In genomic region chr11:18920651-18921050, GRCm38 (mm10) we compare ENCODE assay signal across 26 mouse cellular contexts.
DNase-seq lines count a peak whose midpoint lies in the region; ATAC-seq and TF ChIP-seq lines count a peak whose summit lies in the region.
"Had no signal": no experiment of that assay in that cellular context is flagged by ENCODE, and none has a peak within 500 bp of the region (broad histone marks: within the 10 kb centered on the region; RNA-seq: fewer than 3 reads in every experiment).

No protein-coding gene starts in this region.

- no peak for ATAC-seq in hindbrain, embryonic 13.5 days (ENCODE audit: low FRiP score)
- ATAC-seq in hindbrain, postnatal 0 days = no peak
- ATAC-seq: CD4-positive, CD25-positive, alpha-beta regulatory T cell, adult 4 months; forebrain, embryonic 14.5 days; forebrain, postnatal 0 days; intestine, postnatal 0 days; Patski had no signal

- peak overlapping the region; percentile 25; the same call in 1 of the 2 replicates for H3K27ac ChIP-seq in hindbrain, embryonic 13.5 days
- no peak overlapping the region for H3K27ac ChIP-seq in hindbrain, postnatal 0 days
- peak overlapping the region; percentile 73 for H3K27ac ChIP-seq in embryonic fibroblast, embryonic 13.5 days (ENCODE audit: insufficient read depth, low read length)
- H3K27ac ChIP-seq: gastrocnemius, adult 2 months; heart, embryonic 15.5 days had no signal

- no peak for TF ChIP-seq CTCF in hindbrain, postnatal 0 days (IDR thresholded peaks at IDR 0.05; ENCODE audit: low read depth)
- no peak for TF ChIP-seq CTCF in C2C12 (IDR thresholded peaks at IDR 0.05; ENCODE audit: control insufficient read depth, insufficient read depth, insufficient read length)
- TF ChIP-seq CTCF in embryonic fibroblast, embryonic 13.5 days (IDR thresholded peaks at IDR 0.05; ENCODE audit: borderline replicate concordance, insufficient read depth, low read length) = no peak

- H3K4me1 ChIP-seq in hindbrain, embryonic 13.5 days (replicated peaks) = peaks cover 56% of the 10 kb centered on the region
- peaks cover 11% of the 10 kb centered on the region; the same call in 1 of the 2 replicates for H3K4me1 ChIP-seq in hindbrain, postnatal 0 days (ENCODE audit: insufficient read depth, low read length)
- 0 out of 2 replicates have a peak, but pooled peaks cover 2% of the 10 kb centered on the region for H3K4me1 ChIP-seq in embryonic fibroblast, embryonic 13.5 days (ENCODE audit: control insufficient read depth, insufficient read depth, low read length)

- intact Hi-C loops in left cerebral cortex, postnatal 14 days (cut with DNase I) = no loop called here

- WGBS in hindbrain, embryonic 13.5 days = 89% methylated on average over 3 of the region's 3 CpGs
- WGBS in hindbrain, postnatal 0 days = 89% methylated on average over 3 of the region's 3 CpGs

- H3K4me2 ChIP-seq in hindbrain, embryonic 13.5 days = no peak overlapping the region
- no peak overlapping the region for H3K4me2 ChIP-seq in hindbrain, postnatal 0 days (ENCODE audit: low read depth, low read length)
- H3K4me2 ChIP-seq: heart, embryonic 12.5 days; heart, embryonic 15.5 days had no signal

- H3K36me3 ChIP-seq in hindbrain, embryonic 13.5 days = no peaks in the 10 kb centered on the region; the same call in 1 of the 2 replicates
- no peaks in the 10 kb centered on the region; the same call in 1 of the 2 replicates for H3K36me3 ChIP-seq in hindbrain, postnatal 0 days (ENCODE audit: insufficient read depth, low read length)
- peaks cover 3% of the 10 kb centered on the region for H3K36me3 ChIP-seq in C2C12 (ENCODE audit: control insufficient read depth, insufficient read depth)
- H3K36me3 ChIP-seq: heart, embryonic 15.5 days had no signal

- peaks cover 7% of the 10 kb centered on the region for H3K79me2 ChIP-seq in C2C12 (ENCODE audit: control insufficient read depth, insufficient read depth)

- no peaks in the 10 kb centered on the region for H3K79me3 ChIP-seq in C2C12 (ENCODE audit: low read depth)

- H3ac ChIP-seq in C2C12 (ENCODE audit: control insufficient read depth, insufficient read length, low read depth) = no peak overlapping the region

- no peaks in the 10 kb centered on the region for H3K9me3 ChIP-seq in hindbrain, embryonic 13.5 days
- no peaks in the 10 kb centered on the region for H3K9me3 ChIP-seq in hindbrain, postnatal 0 days (ENCODE audit: low read length)
- H3K9me3 ChIP-seq: heart, embryonic 15.5 days had no signal

- DNase-seq in adrenal gland, postnatal 36 days = peak; percentile 23 to 33
- no peak for DNase-seq in adrenal gland, adult 8-10 months
- DNase-seq in hindbrain, postnatal 0 days (ENCODE audit: low spot score) = no peak
- no peak for DNase-seq in left cerebral cortex, postnatal 14 days (ENCODE audit: low spot score in 2 of 2)
- DNase-seq in spleen, postnatal 14 days (ENCODE audit: low spot score in 2 of 2) = no peak
- DNase-seq: adrenal gland, postnatal 14 days; B cell, adult 2 months; cerebellum, adult 18-20 months; cerebellum, adult 9-10 months; cerebellum, postnatal 14 days; forebrain, postnatal 0 days; gastrocnemius, adult 2 months; gastrocnemius, postnatal 14 days; heart, adult 18-20 months; heart, postnatal 10 days; heart, postnatal 4 days; kidney, adult 2 months had no signal

- H3K4me3 ChIP-seq in hindbrain, embryonic 13.5 days = no peak overlapping the region
- no peak overlapping the region for H3K4me3 ChIP-seq in hindbrain, postnatal 0 days (ENCODE audit: low read length)
- H3K4me3 ChIP-seq in C2C12 (ENCODE audit: insufficient read depth, poor library complexity, severe bottlenecking) = no peak overlapping the region
- H3K4me3 ChIP-seq in embryonic fibroblast, embryonic 13.5 days (ENCODE audit: insufficient read depth, low read length) = no peak overlapping the region
- H3K4me3 ChIP-seq: gastrocnemius, adult 2 months; heart, embryonic 12.5 days; heart, embryonic 15.5 days had no signal

- no peak overlapping the region for H3K9ac ChIP-seq in hindbrain, embryonic 13.5 days
- H3K9ac ChIP-seq in hindbrain, postnatal 0 days (replicated peaks; ENCODE audit: low read length) = no peak overlapping the region
- H3K9ac ChIP-seq: forebrain, postnatal 0 days; heart, embryonic 12.5 days; heart, embryonic 15.5 days had no signal

- H3K27me3 ChIP-seq in hindbrain, embryonic 13.5 days = no peaks in the 10 kb centered on the region
- no peaks in the 10 kb centered on the region for H3K27me3 ChIP-seq in hindbrain, postnatal 0 days (ENCODE audit: insufficient read depth, low read length)
- no peaks in the 10 kb centered on the region for H3K27me3 ChIP-seq in C2C12 (ENCODE audit: control insufficient read depth, insufficient read depth, insufficient read length)
- H3K27me3 ChIP-seq: heart, embryonic 12.5 days; heart, embryonic 15.5 days; Patski had no signal

- TF ChIP-seq POLR2A in embryonic fibroblast, embryonic 13.5 days (IDR thresholded peaks at IDR 0.05; ENCODE audit: low read depth, low read length) = no peak

TF ChIP-seq in C2C12, 6 proteins besides CTCF, POLR2A, EP300 and RAD21:
- TF ChIP-seq MYOG (IDR thresholded peaks at IDR 0.05; ENCODE audit: control insufficient read depth, extremely low read depth, insufficient read length) = no peak
- no peak for TF ChIP-seq CEBPB (IDR thresholded peaks at IDR 0.05; ENCODE audit: low read depth)
- peak; percentile 21 for TF ChIP-seq MYOD1 (IDR thresholded peaks at IDR 0.05; ENCODE audit: control insufficient read depth, insufficient read length, low read depth)
- no peak for TF ChIP-seq USF1 (IDR thresholded peaks at IDR 0.05; ENCODE audit: low read depth)
- TF ChIP-seq MAX (IDR thresholded peaks at IDR 0.05) = peak; percentile 58
- peak; percentile 79 for TF ChIP-seq FOSL1 (IDR thresholded peaks at IDR 0.05; ENCODE audit: insufficient read depth, low read length, poor library complexity, severe bottlenecking)

Comparison
In these comparisons a context has a peak if more than half of its experiments do, and no peak if none do; other contexts are left out.
1. DNase-seq: peak in adrenal gland, postnatal 36 days (2 of 2); none in adrenal gland, adult 8-10 months (single experiment), hindbrain, postnatal 0 days (single experiment), left cerebral cortex, postnatal 14 days (0 of 2) and spleen, postnatal 14 days (0 of 2).